Mouse (Mus musculus) cerebellum, adult 2 months (tissue): ENCODE measurements around the gene Fam149b.

Experiments used
- CTCF ChIP-seq: fragments of 200-500 bp; IDR thresholded peaks from 2 replicates; pipeline ENCODE4 v1.5.1; 2011; ENCODE audit warnings: low read depth, mild to moderate bottlenecking, control low read depth, low read length, moderate library complexity, borderline replicate concordance; ENCODE audit not compliant: insufficient read depth
- POLR2A ChIP-seq: fragments of 200-500 bp; IDR thresholded peaks from 2 replicates; pipeline ENCODE4 v1.6.1; 2011; ENCODE audit warnings: low read length, control low read depth, borderline replicate concordance; ENCODE audit not compliant: insufficient read depth

GRCm38 (mm10) chr14:20328474-20328873 is 19.5 kb upstream of the Fam149b start:
- TF ChIP-seq POLR2A (no peak), CTCF (no peak)
